Mouse (Mus musculus): ENCODE data around the gene Gtf2a1. TPM values are rescaled to one million over a fixed set of nuclear protein-coding genes. Genes with fewer than 3 reads are reported as not detected.
"Not testable (repeated sequence)": the region's sequence is repeated elsewhere in the genome, so short reads cannot be mapped to it uniquely, and the experiment has no call there.

The Gtf2a1 gene
- total and polyA plus RNA-seq, 2 experiments from 2014 or later: 18.6 to 20.0 TPM

GRCm38 (mm10) chr12:91581204-91582070 is 8.8 kb downstream of the Gtf2a1 start:
- H3K4me3 ChIP-seq (ENCODE audit: low read depth, low read length): no peak overlapping the region
- H3K27ac ChIP-seq (ENCODE audit: low read depth): no peak overlapping the region
- peaks cover 4% of the 10 kb centered on the region for H3K4me1 ChIP-seq (ENCODE audit: control insufficient read depth, insufficient read depth)
- no peak overlapping the region for H3K4me2 ChIP-seq (ENCODE audit: low read depth, low read length)
- H3K27me3 ChIP-seq (ENCODE audit: control insufficient read depth, insufficient read depth, low read length): no peaks in the 10 kb centered on the region
- no peak for ATAC-seq (ENCODE audit: insufficient read depth, low read depth)
- no peak overlapping the region for H3K9ac ChIP-seq (replicated peaks; ENCODE audit: low read depth, low read length)
- TF ChIP-seq CTCF (IDR thresholded peaks at IDR 0.05; ENCODE audit: low read depth): no peak
- no peak for TF ChIP-seq EP300 (IDR thresholded peaks at IDR 0.05; ENCODE audit: low read depth)
- DNase-seq (ENCODE audit: low spot score): no peak
- WGBS: 82% methylated on average over 6 of the region's 6 CpGs
- no peaks in the 10 kb centered on the region for H3K9me3 ChIP-seq (replicated peaks; ENCODE audit: control insufficient read depth, low read length)
- peaks cover 48% of the 10 kb centered on the region for H3K36me3 ChIP-seq (replicated peaks; ENCODE audit: control insufficient read depth, insufficient read depth, low read length)

- Histone ChIP-seq H3K4me2 (ENCODE audit: low read depth, low read length) (no peak overlapping the region), H3K9ac (replicated peaks; ENCODE audit: low read depth, low read length) (no peak overlapping the region), H3K27me3 (ENCODE audit: control insufficient read depth, insufficient read depth, low read length) (no peaks in the 10 kb centered on the region), H3K9me3 (replicated peaks; ENCODE audit: control insufficient read depth, low read length) (no peaks in the 10 kb centered on the region), H3K4me1 (ENCODE audit: control insufficient read depth, insufficient read depth) (peaks cover 4% of the 10 kb centered on the region), H3K36me3 (replicated peaks; ENCODE audit: control insufficient read depth, insufficient read depth, low read length) (peaks cover 51% of the 10 kb centered on the region), H3K4me3 (ENCODE audit: low read depth, low read length) (no peak overlapping the region), H3K27ac (ENCODE audit: low read depth) (no peak overlapping the region)
- ATAC-seq (ENCODE audit: insufficient read depth, low read depth): no peak
- WGBS: 93% methylated on average over 2 of the region's 2 CpGs
- DNase-seq (ENCODE audit: low spot score): no peak
- TF ChIP-seq EP300 (IDR thresholded peaks at IDR 0.05; ENCODE audit: low read depth): no peak
- no peak for TF ChIP-seq CTCF (IDR thresholded peaks at IDR 0.05; ENCODE audit: low read depth)
Measured at GRCm38 (mm10) chr12:91579665-91580064, 10.6 kb downstream of the Gtf2a1 start.

GRCm38 (mm10) chr12:91571708-91572107 is 18.6 kb downstream of the Gtf2a1 start:
- Histone ChIP-seq H3K27ac (ENCODE audit: low read depth) (no peak overlapping the region), H3K4me3 (ENCODE audit: low read depth, low read length) (no peak overlapping the region), H3K27me3 (ENCODE audit: control insufficient read depth, insufficient read depth, low read length) (no peaks in the 10 kb centered on the region), H3K9ac (replicated peaks; ENCODE audit: low read depth, low read length) (no peak overlapping the region), H3K36me3 (replicated peaks; ENCODE audit: control insufficient read depth, insufficient read depth, low read length) (peaks cover 80% of the 10 kb centered on the region), H3K4me1 (ENCODE audit: control insufficient read depth, insufficient read depth) (no peaks in the 10 kb centered on the region), H3K9me3 (replicated peaks; ENCODE audit: control insufficient read depth, low read length) (no peaks in the 10 kb centered on the region), H3K4me2 (ENCODE audit: low read depth, low read length) (no peak overlapping the region)
- ATAC-seq (ENCODE audit: insufficient read depth, low read depth) (no peak), DNase-seq (ENCODE audit: low spot score) (no peak)
- TF ChIP-seq CTCF (IDR thresholded peaks at IDR 0.05; ENCODE audit: low read depth): no peak
- TF ChIP-seq EP300 (IDR thresholded peaks at IDR 0.05; ENCODE audit: low read depth): no peak
- WGBS: 90% methylated on average over 2 of the region's 2 CpGs

GRCm38 (mm10) chr12:91569255-91569654 is 21.0 kb downstream of the Gtf2a1 start:
- WGBS: 75% methylated on average over 3 of the region's 3 CpGs

GRCm38 (mm10) chr12:91567145-91567544 is 23.1 kb downstream of the Gtf2a1 start:
- no peak overlapping the region for H3K4me2 ChIP-seq (ENCODE audit: low read depth, low read length)
- ATAC-seq (ENCODE audit: insufficient read depth, low read depth): no peak
- H3K4me3 ChIP-seq (ENCODE audit: low read depth, low read length): no peak overlapping the region
- no peak for TF ChIP-seq CTCF (IDR thresholded peaks at IDR 0.05; ENCODE audit: low read depth)
- no peak for TF ChIP-seq EP300 (IDR thresholded peaks at IDR 0.05; ENCODE audit: low read depth)
- peaks cover 84% of the 10 kb centered on the region for H3K36me3 ChIP-seq (replicated peaks; ENCODE audit: control insufficient read depth, insufficient read depth, low read length)
- H3K27me3 ChIP-seq (ENCODE audit: control insufficient read depth, insufficient read depth, low read length): no peaks in the 10 kb centered on the region
- H3K9ac ChIP-seq (replicated peaks; ENCODE audit: low read depth, low read length): no peak overlapping the region
- WGBS: 94% methylated on average over 4 of the region's 4 CpGs
- DNase-seq (ENCODE audit: low spot score): no peak
- H3K9me3 ChIP-seq (replicated peaks; ENCODE audit: control insufficient read depth, low read length): no peaks in the 10 kb centered on the region
- no peaks in the 10 kb centered on the region for H3K4me1 ChIP-seq (ENCODE audit: control insufficient read depth, insufficient read depth)
- no peak overlapping the region for H3K27ac ChIP-seq (ENCODE audit: low read depth)

More at GRCm38 (mm10) chr12:91569255-91569654, 21.0 kb downstream of the Gtf2a1 start:
- TF ChIP-seq CTCF (IDR thresholded peaks at IDR 0.05; ENCODE audit: low read depth) (no peak), EP300 (IDR thresholded peaks at IDR 0.05; ENCODE audit: low read depth) (no peak)
- no peak overlapping the region for H3K27ac ChIP-seq (ENCODE audit: low read depth)
- H3K4me2 ChIP-seq (ENCODE audit: low read depth, low read length): no peak overlapping the region
- no peaks in the 10 kb centered on the region for H3K9me3 ChIP-seq (replicated peaks; ENCODE audit: control insufficient read depth, low read length)
- no peak for DNase-seq (ENCODE audit: low spot score)
- ATAC-seq (ENCODE audit: insufficient read depth, low read depth): no peak
- no peak overlapping the region for H3K9ac ChIP-seq (replicated peaks; ENCODE audit: low read depth, low read length)
- H3K4me3 ChIP-seq (ENCODE audit: low read depth, low read length): no peak overlapping the region
- no peaks in the 10 kb centered on the region for H3K27me3 ChIP-seq (ENCODE audit: control insufficient read depth, insufficient read depth, low read length)
- H3K4me1 ChIP-seq (ENCODE audit: control insufficient read depth, insufficient read depth): no peaks in the 10 kb centered on the region
- H3K36me3 ChIP-seq (replicated peaks; ENCODE audit: control insufficient read depth, insufficient read depth, low read length): peaks cover 83% of the 10 kb centered on the region

- H3K27me3 ChIP-seq (ENCODE audit: control insufficient read depth, insufficient read depth, low read length); H3K27ac ChIP-seq (ENCODE audit: low read depth); H3K4me3 ChIP-seq (ENCODE audit: low read depth, low read length); ATAC-seq (ENCODE audit: insufficient read depth, low read depth); H3K9ac ChIP-seq (replicated peaks; ENCODE audit: low read depth, low read length); H3K4me1 ChIP-seq (ENCODE audit: control insufficient read depth, insufficient read depth); H3K9me3 ChIP-seq (replicated peaks; ENCODE audit: control insufficient read depth, low read length); H3K4me2 ChIP-seq (ENCODE audit: low read depth, low read length); DNase-seq (ENCODE audit: low spot score): not testable (repeated sequence)
- WGBS: 89% methylated on average over 4 of the region's 4 CpGs
- H3K36me3 ChIP-seq (replicated peaks; ENCODE audit: control insufficient read depth, insufficient read depth, low read length): peaks cover 20% of the 10 kb centered on the region
Measured at GRCm38 (mm10) chr12:91558152-91558551, 32.1 kb downstream of the Gtf2a1 start.

- H3K27ac ChIP-seq (ENCODE audit: low read depth); H3K9me3 ChIP-seq (replicated peaks; ENCODE audit: control insufficient read depth, low read length); H3K9ac ChIP-seq (replicated peaks; ENCODE audit: low read depth, low read length); H3K4me1 ChIP-seq (ENCODE audit: control insufficient read depth, insufficient read depth); H3K4me3 ChIP-seq (ENCODE audit: low read depth, low read length); ATAC-seq (ENCODE audit: insufficient read depth, low read depth); H3K4me2 ChIP-seq (ENCODE audit: low read depth, low read length); DNase-seq (ENCODE audit: low spot score); H3K27me3 ChIP-seq (ENCODE audit: control insufficient read depth, insufficient read depth, low read length): not testable (repeated sequence)
- peaks cover 13% of the 10 kb centered on the region for H3K36me3 ChIP-seq (replicated peaks; ENCODE audit: control insufficient read depth, insufficient read depth, low read length)
- WGBS: 96% methylated on average over 8 of the region's 8 CpGs
Measured at GRCm38 (mm10) chr12:91557358-91558005, 32.8 kb downstream of the Gtf2a1 start.

Data from heart, postnatal 0 days (tissue).